Mouse (Mus musculus): ENCODE results near the gene Akap10. TPM values are rescaled to one million over a fixed set of nuclear protein-coding genes. Genes with fewer than 3 reads are reported as not detected.
A peak's percentile ranks its signal among the peaks of the same experiment; 100 is the strongest.

Akap10 gene
- polyA plus RNA-seq, 1 experiment from 2014 or later: 7.1 TPM

DNA sequence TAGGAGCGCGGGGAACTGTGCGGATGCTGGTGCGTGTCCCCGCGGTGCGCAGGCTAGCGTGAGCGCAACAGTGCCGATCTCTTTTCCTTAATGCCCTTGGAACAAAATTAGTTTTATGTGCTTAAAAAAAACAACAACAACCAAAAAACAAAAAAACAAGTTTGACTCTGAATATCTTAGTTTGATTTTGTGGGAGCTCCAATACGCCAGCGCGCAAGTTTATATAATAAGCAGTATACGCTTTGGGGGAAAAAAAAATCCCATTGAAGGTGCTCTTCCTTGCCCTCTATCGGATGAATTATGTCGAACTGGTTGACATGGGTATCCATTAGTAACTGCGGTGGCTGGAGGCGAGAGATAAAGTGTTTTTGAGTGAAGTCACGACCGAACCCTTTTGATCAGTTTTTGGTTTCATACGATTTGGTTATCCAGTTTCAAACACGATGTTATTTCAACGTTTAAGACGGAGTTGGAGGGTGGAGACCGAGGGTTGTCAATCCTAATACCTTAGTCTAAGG lies 27.3 kb upstream of the Akap10 start:
- Histone ChIP-seq H3K9ac (ENCODE audit: low read length) (no peak overlapping the region; the same call in 1 of the 2 replicates), H3K9me3 (ENCODE audit: control insufficient read depth, low read length) (no peaks in the 10 kb centered on the region), H3K36me3 (ENCODE audit: control insufficient read depth, insufficient read depth, low read length) (no peaks in the 10 kb centered on the region), H3K4me3 (ENCODE audit: low read depth, low read length) (peak overlapping the region; percentile 52), H3K27me3 (ENCODE audit: control insufficient read depth, insufficient read depth, low read length) (peaks cover 6% of the 10 kb centered on the region; the same call in 1 of the 2 replicates), H3K4me2 (replicated peaks; ENCODE audit: low read depth) (peak overlapping the region; percentile 94), H3K27ac (replicated peaks) (no peak overlapping the region), H3K4me1 (replicated peaks; ENCODE audit: control insufficient read depth, insufficient read depth) (no peaks in the 10 kb centered on the region)
- DNase-seq (ENCODE audit: low spot score): no peak
- TF ChIP-seq CTCF (IDR thresholded peaks at IDR 0.05; ENCODE audit: low read depth): peak; percentile 37; the same call in 1 of the 2 replicates
- TF ChIP-seq EP300 (optimal IDR thresholded peaks at IDR 0.05): no peak
- ATAC-seq (ENCODE audit: low FRiP score, low TSS enrichment): no peak
- WGBS: 5% methylated on average over 25 of the region's 25 CpGs

DNA sequence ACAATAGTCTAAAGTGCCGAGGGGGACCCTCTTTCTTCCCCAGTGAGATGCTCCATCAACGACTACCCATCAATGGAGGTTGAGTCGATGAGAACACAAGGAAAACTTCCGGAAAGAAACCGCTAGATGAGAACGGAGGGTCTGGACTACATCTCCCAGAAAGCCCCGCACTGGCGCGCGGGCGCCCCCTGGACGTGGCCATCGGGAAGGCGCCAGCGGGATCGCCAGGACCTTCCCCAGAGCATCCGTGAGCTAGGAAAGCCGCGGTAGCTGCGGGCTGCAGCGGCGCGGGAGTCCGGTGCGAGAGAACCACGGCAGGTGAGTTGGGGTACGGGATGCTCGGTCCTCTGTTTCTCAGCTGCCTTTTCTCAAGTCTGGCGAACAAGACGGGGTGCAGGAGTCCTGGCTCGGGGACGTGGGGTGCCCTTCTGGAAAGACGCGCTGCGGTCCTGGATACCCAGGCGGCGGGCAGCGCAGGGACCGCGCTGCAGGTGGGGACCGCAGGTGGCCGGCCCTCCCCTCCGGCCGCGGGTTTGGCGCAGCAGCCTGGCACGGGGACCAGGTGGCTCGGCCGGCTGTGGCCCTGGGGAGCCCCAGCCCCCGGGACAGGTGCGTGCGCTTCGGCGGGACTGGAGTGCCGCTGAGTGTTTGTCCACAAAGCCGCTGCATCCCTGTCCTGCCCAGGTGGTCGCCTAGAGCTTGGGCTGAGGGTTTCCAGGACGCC lies 26.7 kb upstream of the Akap10 start, which contains the start of gene Specc1:
TSS of gene Specc1 (plus strand) at position 192 of the 724 bp plus-strand sequence.
- under 1% methylated on average over 57 of the region's 58 CpGs for WGBS
- Histone ChIP-seq H3K4me1 (replicated peaks; ENCODE audit: control insufficient read depth, insufficient read depth) (no peaks in the 10 kb centered on the region), H3K27ac (replicated peaks) (no peak within 1 kb of the TSS), H3K36me3 (ENCODE audit: control insufficient read depth, insufficient read depth, low read length) (no peaks in the 10 kb centered on the region), H3K4me2 (replicated peaks; ENCODE audit: low read depth) (peak within 1 kb of the TSS; percentile 94), H3K4me3 (ENCODE audit: low read depth, low read length) (peak within 1 kb of the TSS; percentile 52), H3K9ac (ENCODE audit: low read length) (peak within 1 kb of the TSS; percentile 51; the same call in 1 of the 2 replicates), H3K27me3 (ENCODE audit: control insufficient read depth, insufficient read depth, low read length) (peaks cover 6% of the 10 kb centered on the region; the same call in 1 of the 2 replicates), H3K9me3 (ENCODE audit: control insufficient read depth, low read length) (no peaks in the 10 kb centered on the region)
- peak; percentile 91 for DNase-seq (ENCODE audit: low spot score)
- ATAC-seq (ENCODE audit: low FRiP score, low TSS enrichment): peak; percentile 94
- TF ChIP-seq EP300 (optimal IDR thresholded peaks at IDR 0.05) (no peak), CTCF (IDR thresholded peaks at IDR 0.05; ENCODE audit: low read depth) (peak; percentile 94)

DNA sequence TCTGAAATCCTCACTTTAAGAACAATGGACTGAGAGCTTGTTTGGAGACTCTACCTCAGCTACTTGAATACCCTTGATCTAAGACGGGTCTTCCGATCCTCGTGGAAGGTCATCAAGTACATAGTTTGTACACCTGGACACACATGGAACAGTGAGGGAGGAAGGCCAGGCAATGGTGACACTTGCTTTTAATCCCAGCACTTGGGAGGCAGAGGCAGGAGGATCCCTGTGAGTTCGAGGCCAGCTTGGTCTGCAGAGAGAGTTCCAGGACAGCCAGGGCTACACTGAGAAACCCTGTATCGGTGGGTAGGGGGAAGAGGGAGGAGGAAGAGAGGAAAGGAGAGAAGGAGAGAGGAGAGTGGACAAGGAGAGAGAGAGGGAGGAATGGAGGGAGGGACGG lies 25.9 kb upstream of the Akap10 start:
- no peak overlapping the region for H3K4me2 ChIP-seq (replicated peaks; ENCODE audit: low read depth)
- H3K9ac ChIP-seq (ENCODE audit: low read length): no peak overlapping the region
- H3K4me1 ChIP-seq (replicated peaks; ENCODE audit: control insufficient read depth, insufficient read depth): no peaks in the 10 kb centered on the region
- no peak for ATAC-seq (ENCODE audit: low FRiP score, low TSS enrichment)
- H3K27ac ChIP-seq (replicated peaks): no peak overlapping the region
- no peak overlapping the region for H3K4me3 ChIP-seq (ENCODE audit: low read depth, low read length)
- H3K27me3 ChIP-seq (ENCODE audit: control insufficient read depth, insufficient read depth, low read length): peaks cover 6% of the 10 kb centered on the region; the same call in 1 of the 2 replicates
- no peaks in the 10 kb centered on the region for H3K9me3 ChIP-seq (ENCODE audit: control insufficient read depth, low read length)
- no peaks in the 10 kb centered on the region for H3K36me3 ChIP-seq (ENCODE audit: control insufficient read depth, insufficient read depth, low read length)
- DNase-seq (ENCODE audit: low spot score): no peak
- TF ChIP-seq CTCF (IDR thresholded peaks at IDR 0.05; ENCODE audit: low read depth) (no peak), EP300 (optimal IDR thresholded peaks at IDR 0.05) (no peak)
- 74% methylated on average over 6 of the region's 6 CpGs for WGBS

DNA sequence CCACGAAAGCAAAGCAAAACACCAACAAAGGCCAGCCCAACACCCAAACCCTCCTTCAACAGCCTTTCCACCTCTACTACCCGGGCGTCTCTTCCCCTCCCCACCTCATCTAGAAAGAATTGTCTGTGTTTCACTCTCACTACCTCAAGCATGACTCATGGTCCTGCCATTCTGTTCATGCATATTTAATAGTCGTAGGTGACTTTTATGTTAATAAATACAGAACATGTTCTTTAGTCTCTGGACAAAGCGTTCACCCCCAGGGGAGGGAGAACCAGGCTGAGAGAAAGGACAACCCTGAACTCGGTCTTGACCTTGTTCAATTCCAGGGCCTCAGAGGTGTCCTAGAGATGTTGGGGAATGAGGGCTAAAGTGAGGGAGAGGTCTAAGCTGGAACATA lies 25.1 kb upstream of the Akap10 start:
- no peak overlapping the region for H3K4me2 ChIP-seq (replicated peaks; ENCODE audit: low read depth)
- ATAC-seq (ENCODE audit: low FRiP score, low TSS enrichment): no peak
- H3K9ac ChIP-seq (ENCODE audit: low read length): no peak overlapping the region
- H3K4me1 ChIP-seq (replicated peaks; ENCODE audit: control insufficient read depth, insufficient read depth): no peaks in the 10 kb centered on the region
- no peaks in the 10 kb centered on the region for H3K9me3 ChIP-seq (ENCODE audit: control insufficient read depth, low read length)
- TF ChIP-seq CTCF (IDR thresholded peaks at IDR 0.05; ENCODE audit: low read depth) (no peak), EP300 (optimal IDR thresholded peaks at IDR 0.05) (no peak)
- DNase-seq (ENCODE audit: low spot score): no peak
- 59% methylated on average over 6 of the region's 6 CpGs for WGBS
- no peak overlapping the region for H3K27ac ChIP-seq (replicated peaks)
- H3K36me3 ChIP-seq (ENCODE audit: control insufficient read depth, insufficient read depth, low read length): no peaks in the 10 kb centered on the region
- H3K4me3 ChIP-seq (ENCODE audit: low read depth, low read length): no peak overlapping the region
- H3K27me3 ChIP-seq (ENCODE audit: control insufficient read depth, insufficient read depth, low read length): peaks cover 6% of the 10 kb centered on the region; the same call in 1 of the 2 replicates

DNA sequence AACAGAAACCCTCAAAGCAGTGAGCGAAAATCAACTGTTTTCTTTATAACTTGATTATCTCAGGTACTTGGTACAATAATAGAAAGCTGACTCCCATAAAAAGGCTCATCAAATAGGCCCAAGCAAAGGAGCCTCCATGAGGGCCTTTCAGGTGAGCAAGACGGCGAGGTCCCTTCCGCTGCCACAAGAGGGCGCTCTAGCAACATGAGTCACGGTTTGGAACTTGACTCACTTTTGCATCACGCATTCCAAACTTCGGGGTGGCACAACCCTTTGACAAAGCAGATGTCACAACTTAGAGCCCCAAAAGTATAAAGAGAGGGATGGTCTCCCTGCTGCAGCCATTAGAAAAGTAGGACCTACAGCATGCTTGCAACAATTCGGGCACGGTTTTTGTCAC lies 20.6 kb upstream of the Akap10 start:
- Histone ChIP-seq H3K9ac (ENCODE audit: low read length) (no peak overlapping the region), H3K9me3 (ENCODE audit: control insufficient read depth, low read length) (no peaks in the 10 kb centered on the region), H3K4me2 (replicated peaks; ENCODE audit: low read depth) (no peak overlapping the region), H3K27ac (replicated peaks) (no peak overlapping the region), H3K4me1 (replicated peaks; ENCODE audit: control insufficient read depth, insufficient read depth) (no peaks in the 10 kb centered on the region), H3K36me3 (ENCODE audit: control insufficient read depth, insufficient read depth, low read length) (no peaks in the 10 kb centered on the region), H3K4me3 (ENCODE audit: low read depth, low read length) (no peak overlapping the region), H3K27me3 (ENCODE audit: control insufficient read depth, insufficient read depth, low read length) (no peaks in the 10 kb centered on the region)
- peak; percentile 82 for DNase-seq (ENCODE audit: low spot score)
- WGBS: 18% methylated on average over 10 of the region's 10 CpGs
- ATAC-seq (ENCODE audit: low FRiP score, low TSS enrichment): peak; percentile 41; the same call in 1 of the 2 replicates
- TF ChIP-seq CTCF (IDR thresholded peaks at IDR 0.05; ENCODE audit: low read depth): peak; percentile 92
- TF ChIP-seq EP300 (optimal IDR thresholded peaks at IDR 0.05): no peak

DNA sequence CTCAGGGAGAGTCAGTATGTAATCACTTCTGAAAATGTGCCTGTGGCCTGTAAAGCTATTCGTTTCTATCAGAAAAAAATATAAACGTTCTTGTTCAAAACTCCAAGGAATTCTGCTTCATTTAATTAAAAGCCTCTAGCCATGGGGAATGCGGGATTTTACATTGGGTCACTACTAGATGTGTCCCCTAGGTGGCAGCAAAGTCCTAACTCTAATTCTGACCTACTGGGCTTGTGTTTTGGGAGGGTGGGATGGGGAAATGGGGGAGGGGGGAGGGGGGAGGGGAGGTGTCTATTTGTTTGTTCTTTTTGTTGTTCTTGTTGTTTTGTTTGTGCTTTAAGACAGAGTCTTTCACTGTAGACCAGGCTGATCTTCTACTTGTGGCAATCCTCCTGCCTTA lies 19.3 kb upstream of the Akap10 start:
- TF ChIP-seq EP300 (optimal IDR thresholded peaks at IDR 0.05): no peak
- peak; percentile 76 for TF ChIP-seq CTCF (IDR thresholded peaks at IDR 0.05; ENCODE audit: low read depth)
- H3K9ac ChIP-seq (ENCODE audit: low read length): no peak overlapping the region
- peak; percentile 43 for DNase-seq (ENCODE audit: low spot score)
- H3K4me2 ChIP-seq (replicated peaks; ENCODE audit: low read depth): no peak overlapping the region
- no peak for ATAC-seq (ENCODE audit: low FRiP score, low TSS enrichment)
- no peak overlapping the region for H3K4me3 ChIP-seq (ENCODE audit: low read depth, low read length)
- H3K4me1 ChIP-seq (replicated peaks; ENCODE audit: control insufficient read depth, insufficient read depth): no peaks in the 10 kb centered on the region
- H3K9me3 ChIP-seq (ENCODE audit: control insufficient read depth, low read length): no peaks in the 10 kb centered on the region
- no peaks in the 10 kb centered on the region for H3K27me3 ChIP-seq (ENCODE audit: control insufficient read depth, insufficient read depth, low read length)
- H3K36me3 ChIP-seq (ENCODE audit: control insufficient read depth, insufficient read depth, low read length): no peaks in the 10 kb centered on the region
- 3% methylated on average over 3 of the region's 3 CpGs for WGBS
- H3K27ac ChIP-seq (replicated peaks): no peak overlapping the region

Measured in stomach, postnatal 0 days (tissue).